Mouse (Mus musculus) cerebellum, postnatal 25 days (tissue): Measurements from ENCODE around the gene Dpp6.

Source experiments
- DNase-seq, 2 experiments: peaks; one replicate each; pipeline ENCODE4 v3.0.0; 2021; ENCODE audit warnings: mixed read lengths in 2 of 2

Dpp6 gene

GRCm38 (mm10) chr5:27304115-27304514 lies 487.1 kb downstream of the Dpp6 start:
- no peak for DNase-seq

GRCm38 (mm10) chr5:27306497-27307152 lies 489.6 kb downstream of the Dpp6 start:
- no peak for DNase-seq

- peak; percentile 72 to 77 for DNase-seq
Observed at GRCm38 (mm10) chr5:27310217-27310616, 493.2 kb downstream of the Dpp6 start.

GRCm38 (mm10) chr5:27316674-27317073 lies 499.7 kb downstream of the Dpp6 start:
- no peak for DNase-seq

- no peak for DNase-seq
Observed at GRCm38 (mm10) chr5:27317264-27317663, 500.3 kb downstream of the Dpp6 start.

- peak in 1 of 2 experiments; percentile 56 for DNase-seq
Observed at GRCm38 (mm10) chr5:27317832-27318231, 500.8 kb downstream of the Dpp6 start.

GRCm38 (mm10) chr5:27319731-27320130 lies 502.7 kb downstream of the Dpp6 start:
- peak; percentile 42 to 49 for DNase-seq

- no peak for DNase-seq
Observed at GRCm38 (mm10) chr5:27322895-27323792, 506.1 kb downstream of the Dpp6 start.

- peak; percentile 52 to 69 for DNase-seq
Observed at GRCm38 (mm10) chr5:27324346-27324928, 507.4 kb downstream of the Dpp6 start.

GRCm38 (mm10) chr5:27336698-27337097 lies 519.7 kb downstream of the Dpp6 start:
- no peak for DNase-seq

- no peak for DNase-seq
Observed at GRCm38 (mm10) chr5:27339196-27340030, 522.4 kb downstream of the Dpp6 start.

GRCm38 (mm10) chr5:27342276-27342675 lies 525.3 kb downstream of the Dpp6 start:
- no peak for DNase-seq

- DNase-seq, result no peak
Observed at GRCm38 (mm10) chr5:27343626-27344025, 526.6 kb downstream of the Dpp6 start.

GRCm38 (mm10) chr5:27348181-27349095 lies 531.4 kb downstream of the Dpp6 start:
- DNase-seq, result peak in 1 of 2 experiments; percentile 44

- DNase-seq, result peak in 1 of 2 experiments; percentile 56
Observed at GRCm38 (mm10) chr5:27357630-27358029, 540.6 kb downstream of the Dpp6 start.

- no peak for DNase-seq
Observed at GRCm38 (mm10) chr5:27365946-27366345, 548.9 kb downstream of the Dpp6 start.

- DNase-seq, result no peak
Observed at GRCm38 (mm10) chr5:27370814-27371213, 553.8 kb downstream of the Dpp6 start.

GRCm38 (mm10) chr5:27373931-27374330 lies 556.9 kb downstream of the Dpp6 start:
- peak; percentile 78 for DNase-seq

GRCm38 (mm10) chr5:27375841-27376240 lies 558.8 kb downstream of the Dpp6 start:
- peak; percentile 69 for DNase-seq

- DNase-seq, result peak; percentile 82 to 88
Observed at GRCm38 (mm10) chr5:27380656-27381385, 563.8 kb downstream of the Dpp6 start.

- no peak for DNase-seq
Observed at GRCm38 (mm10) chr5:27398371-27398770, 581.4 kb downstream of the Dpp6 start.
